Mouse (Mus musculus): ENCODE data around the gene Fam206a.

Gene Fam206a

GRCm38 (mm10) chr4:56801907-56802668 lies at the start of gene Fam206a, which contains the start of gene Elp1:
Gene Fam206a (plus strand): TSS chr4:56802345.
Gene Elp1 (minus strand): TSS chr4:56802331.
- DNase-seq: peak; percentile 94 to 98

DNA sequence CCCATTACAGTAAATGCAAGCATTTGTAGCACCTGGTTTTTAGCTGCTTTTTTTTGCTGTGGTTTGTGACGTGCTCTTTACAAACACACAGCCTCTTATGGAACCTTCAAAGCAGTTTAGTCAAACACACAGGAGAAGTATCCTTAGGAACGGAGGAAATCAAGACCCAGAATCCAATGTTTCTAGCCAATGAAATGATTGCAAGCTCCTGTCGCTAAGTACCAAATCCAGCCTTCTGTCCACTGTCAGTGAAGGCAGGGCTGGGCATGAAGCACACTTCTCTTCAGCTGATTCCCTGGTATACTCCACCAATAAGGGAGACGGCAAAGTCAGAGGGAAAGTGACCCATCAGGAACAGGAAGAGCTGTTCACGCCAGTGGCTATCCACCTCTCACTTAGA lies 46.1 kb upstream of the Fam206a start:
- no peak for DNase-seq

DNA sequence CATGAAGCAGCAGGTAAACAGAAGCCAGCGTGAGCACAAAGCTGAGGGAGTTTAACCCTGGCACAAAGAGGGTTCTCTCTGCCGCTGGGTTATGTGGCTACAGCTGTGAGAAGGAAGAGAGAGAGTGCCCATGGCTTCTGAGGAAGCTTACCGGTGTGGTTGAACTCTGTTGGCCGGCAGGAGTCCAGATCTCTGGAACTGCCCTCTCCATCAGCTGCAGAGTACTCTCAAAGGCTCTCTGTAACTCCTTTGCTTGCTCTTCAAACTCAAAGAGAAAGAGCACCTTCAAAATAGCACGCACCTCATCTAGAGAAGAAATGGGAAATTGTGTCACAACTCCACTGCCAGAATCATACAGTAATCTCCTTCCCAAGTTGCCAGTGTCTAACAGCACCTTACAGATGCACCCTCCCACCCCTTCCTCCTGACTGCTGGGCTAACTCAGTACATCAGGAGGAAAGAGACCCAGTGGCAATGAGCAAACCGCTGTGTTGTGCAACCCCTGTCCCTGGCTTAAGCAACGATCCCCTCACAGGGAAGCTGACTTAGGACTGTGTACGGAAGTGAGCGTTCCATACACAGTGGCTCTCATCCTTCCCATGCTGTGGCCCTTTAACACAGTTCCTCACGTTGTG lies 45.1 kb upstream of the Fam206a start:
- no peak for DNase-seq

- no peak for DNase-seq
Measured at GRCm38 (mm10) chr4:56757693-56758092, 44.5 kb upstream of the Fam206a start.

GRCm38 (mm10) chr4:56767861-56768284 lies 34.3 kb upstream of the Fam206a start:
- no peak for DNase-seq

- peak in 1 of 2 experiments; percentile 25 for DNase-seq
Measured at GRCm38 (mm10) chr4:56768913-56769312, 33.2 kb upstream of the Fam206a start.

DNA sequence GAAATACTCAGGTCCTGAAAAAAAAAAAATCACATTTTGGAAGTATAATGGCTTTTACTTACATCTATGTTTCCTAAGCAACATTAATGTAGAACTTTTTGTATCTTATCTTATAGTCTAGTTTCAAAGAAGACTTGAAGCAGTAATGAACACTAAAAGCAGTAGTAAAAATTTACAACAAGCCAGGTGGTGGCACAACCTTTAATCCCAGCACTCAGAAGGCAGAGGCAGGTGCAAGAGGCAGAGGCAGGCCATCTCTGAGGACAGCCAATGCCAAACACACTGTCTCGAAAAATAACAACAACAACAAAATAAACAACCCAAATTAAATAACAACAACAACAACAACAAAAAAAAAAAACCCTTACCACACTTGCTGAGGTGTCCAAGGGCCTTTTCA lies 31.1 kb upstream of the Fam206a start:
- no peak for DNase-seq

DNA sequence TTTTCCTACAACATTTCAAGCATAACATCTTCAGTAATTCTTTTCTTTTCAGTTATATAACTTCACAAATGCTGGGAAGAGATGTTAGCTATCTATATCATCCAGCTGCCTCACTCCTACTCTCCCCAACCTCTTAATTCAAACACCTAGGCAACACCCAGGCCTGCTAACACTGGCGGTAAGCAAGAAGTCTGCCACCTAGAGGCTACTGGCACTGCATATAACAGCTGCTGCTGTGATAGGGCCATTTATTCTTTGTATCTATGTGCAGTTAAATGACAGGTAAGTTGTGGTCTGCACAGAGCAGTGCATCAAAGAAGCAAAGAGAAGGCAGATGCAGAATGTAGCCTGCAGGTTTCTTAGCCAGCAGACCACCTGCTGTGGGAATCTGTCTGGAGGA lies 10.8 kb upstream of the Fam206a start:
- peak; percentile 13 to 50 for DNase-seq

GRCm38 (mm10) chr4:56802669-56803150 lies 565 bp downstream of the Fam206a start:
- DNase-seq: no peak

DNA sequence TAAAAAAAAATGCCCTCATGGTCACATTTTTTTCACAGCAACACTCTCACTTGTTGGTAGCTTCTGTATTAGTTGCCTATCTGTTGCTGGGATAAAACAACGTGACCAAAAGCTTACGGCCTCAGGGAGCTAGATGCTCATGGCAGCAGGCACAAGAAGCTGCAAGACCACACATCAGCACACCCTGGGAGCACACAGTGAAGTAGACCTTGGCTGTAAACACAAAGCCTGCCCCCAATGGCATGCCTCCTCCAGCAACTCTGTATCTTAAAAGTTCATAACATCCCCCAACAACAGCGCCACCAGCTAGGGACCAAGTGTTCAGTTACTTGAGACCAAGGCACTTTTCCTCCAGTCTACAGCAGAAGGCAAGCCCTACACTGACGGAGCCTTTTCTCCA lies 6.9 kb downstream of the Fam206a start:
- no peak for DNase-seq

GRCm38 (mm10) chr4:56811642-56812041 lies 9.5 kb downstream of the Fam206a start:
- no peak for DNase-seq

DNA sequence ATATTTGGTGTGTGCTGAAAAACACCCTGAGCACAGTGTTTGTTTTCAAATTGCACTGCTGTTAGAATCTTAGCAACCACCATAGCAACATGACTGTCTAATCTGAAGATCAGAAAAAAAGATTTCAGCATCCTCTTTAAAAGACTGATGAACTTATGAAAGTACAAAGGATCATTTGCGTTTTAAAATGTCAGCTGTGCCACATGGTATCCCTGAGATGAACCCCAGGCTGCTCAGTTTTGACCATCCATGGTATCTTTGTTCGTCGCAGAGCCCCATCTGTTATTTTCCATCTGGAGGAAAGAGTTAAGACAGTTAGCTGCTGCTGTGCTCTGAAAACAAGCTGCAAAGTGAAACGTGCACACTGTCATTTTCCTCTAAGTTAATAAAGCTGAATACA lies 10.0 kb downstream of the Fam206a start:
- no peak for DNase-seq

- no peak for DNase-seq
Measured at GRCm38 (mm10) chr4:56815131-56815530, 13.0 kb downstream of the Fam206a start.

DNA sequence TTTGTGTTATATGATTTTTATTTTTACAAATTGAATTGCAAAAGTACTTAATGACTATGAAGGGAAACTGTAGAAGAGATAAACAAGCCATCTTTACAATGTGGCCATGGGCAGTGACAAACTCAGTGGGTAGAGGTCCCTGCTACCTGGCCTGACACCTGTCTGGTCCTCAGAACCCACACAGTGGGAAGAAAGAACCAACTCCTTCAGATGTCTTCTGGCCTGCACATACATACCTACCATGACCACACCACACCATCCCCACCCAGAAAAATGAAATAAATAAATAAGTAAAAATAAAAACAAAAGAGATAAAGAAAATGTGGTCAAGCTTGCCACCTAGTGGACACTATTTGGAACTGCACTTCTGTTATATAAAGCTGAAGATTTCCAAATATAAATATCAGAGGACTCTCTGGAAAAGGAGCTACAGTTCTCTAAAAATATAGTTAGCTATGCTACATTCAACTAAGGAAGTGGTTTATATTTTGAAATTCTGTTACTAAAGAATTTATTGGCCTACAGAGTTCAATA lies 17.9 kb downstream of the Fam206a start:
- DNase-seq: no peak

GRCm38 (mm10) chr4:56824231-56824630 lies 22.1 kb downstream of the Fam206a start:
- no peak for DNase-seq

GRCm38 (mm10) chr4:56828932-56829331 lies 26.8 kb downstream of the Fam206a start:
- no peak for DNase-seq

DNA sequence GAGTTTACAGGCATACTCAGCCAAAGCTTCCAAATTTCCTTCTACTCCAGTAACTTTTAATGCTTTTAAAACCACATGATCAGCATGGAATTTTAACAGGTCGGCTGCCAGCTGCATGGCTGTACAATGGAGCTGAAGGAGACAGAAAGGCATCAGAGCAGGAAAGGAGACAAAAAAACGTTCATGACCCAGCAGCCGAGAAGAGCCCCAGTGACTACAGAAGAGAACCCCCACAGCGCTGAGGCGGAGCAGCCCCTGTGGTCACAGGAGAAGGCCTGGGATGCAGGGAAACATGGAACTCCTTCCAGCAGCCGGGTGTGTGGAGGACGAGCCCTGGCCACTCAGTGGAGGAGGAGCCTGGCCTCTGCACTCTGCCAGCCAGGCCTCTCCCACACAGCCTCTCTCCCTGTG lies 27.4 kb downstream of the Fam206a start:
- peak; percentile 47 for DNase-seq

DNA sequence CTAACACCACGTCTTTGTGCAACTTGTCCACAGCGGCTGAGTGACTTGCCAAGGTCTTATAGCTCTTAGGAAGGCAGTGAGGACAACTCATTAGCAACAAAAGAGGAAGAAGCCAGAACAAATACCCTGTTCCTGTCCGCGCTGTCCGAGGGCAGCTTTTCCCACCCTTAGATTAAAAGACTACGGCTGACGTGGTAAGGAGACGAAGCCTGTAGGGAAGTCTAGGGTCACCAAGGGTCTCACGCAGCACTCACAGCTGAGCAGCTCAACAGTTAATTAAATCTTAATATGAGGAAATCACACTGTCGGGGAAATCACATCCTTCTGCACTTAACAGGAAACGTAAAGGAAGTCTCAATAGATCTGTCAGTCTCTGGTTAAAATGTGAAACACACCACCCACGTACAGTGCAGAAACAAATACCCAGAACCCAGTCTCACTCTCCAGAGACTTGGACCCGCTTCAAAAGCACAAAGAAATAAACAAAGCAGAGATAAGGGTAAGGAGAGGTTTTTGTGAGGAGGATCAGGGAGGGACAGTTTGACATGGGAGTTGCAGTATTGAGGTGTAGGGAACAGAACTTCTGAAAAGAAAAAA lies 29.0 kb downstream of the Fam206a start:
- no peak for DNase-seq

- peak; percentile 27 to 55 for DNase-seq
Measured at GRCm38 (mm10) chr4:56831998-56832397, 29.9 kb downstream of the Fam206a start.

- peak in 1 of 2 experiments; percentile 20 for DNase-seq
Measured at GRCm38 (mm10) chr4:56837661-56838060, 35.5 kb downstream of the Fam206a start.

GRCm38 (mm10) chr4:56840297-56840696 lies 38.2 kb downstream of the Fam206a start:
- DNase-seq: peak in 1 of 2 experiments; percentile 14

DNA sequence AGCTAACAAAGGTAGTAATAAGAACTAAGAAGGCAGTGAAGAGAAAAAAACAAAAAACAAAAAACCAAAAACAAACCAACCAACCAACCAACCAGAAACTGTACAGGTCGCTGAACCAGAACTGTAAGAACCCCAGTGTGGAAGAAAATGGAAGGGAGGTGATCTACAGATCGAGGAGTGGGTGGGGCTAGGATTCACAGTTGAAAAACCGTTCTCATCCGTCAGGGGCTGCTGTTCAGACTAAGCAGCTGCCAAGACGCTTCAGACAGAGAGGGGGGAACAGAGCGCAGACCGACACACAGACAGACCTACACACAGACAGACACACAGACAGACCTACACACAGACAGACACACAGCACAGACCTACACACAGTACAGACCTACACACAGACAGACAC lies 40.4 kb downstream of the Fam206a start:
- no peak for DNase-seq

DNA sequence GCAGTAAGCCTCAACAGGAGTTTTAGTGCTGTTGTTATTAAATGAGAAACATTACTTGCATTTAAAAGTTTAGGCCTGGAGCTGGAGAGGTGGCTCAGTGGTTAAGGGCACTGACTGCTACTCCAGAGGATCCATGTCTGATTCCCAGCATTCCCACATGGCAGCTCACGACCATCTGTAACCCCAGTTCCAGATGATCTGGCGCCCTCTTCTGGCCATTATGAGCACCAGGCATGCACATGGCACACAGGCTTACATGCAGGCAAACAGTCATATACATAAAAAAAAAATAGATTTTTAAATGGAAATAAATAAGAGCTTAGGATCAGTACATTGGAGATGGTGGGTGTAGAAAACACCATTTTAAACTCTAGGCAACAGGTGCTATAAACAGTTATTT lies 41.8 kb downstream of the Fam206a start:
- no peak for DNase-seq

All from kidney, postnatal 36 days (tissue).